Mouse (Mus musculus): ENCODE results near the gene Dpf2. TPM values are rescaled to one million over a fixed set of nuclear protein-coding genes. Genes with fewer than 3 reads are reported as not detected.

Gene Dpf2
- polyA plus RNA-seq (2015; fragmentation: Nextera tagmentation; extraction: Ambion mirVana): 49.9 and 51.9 TPM in 2 replicates

DNA sequence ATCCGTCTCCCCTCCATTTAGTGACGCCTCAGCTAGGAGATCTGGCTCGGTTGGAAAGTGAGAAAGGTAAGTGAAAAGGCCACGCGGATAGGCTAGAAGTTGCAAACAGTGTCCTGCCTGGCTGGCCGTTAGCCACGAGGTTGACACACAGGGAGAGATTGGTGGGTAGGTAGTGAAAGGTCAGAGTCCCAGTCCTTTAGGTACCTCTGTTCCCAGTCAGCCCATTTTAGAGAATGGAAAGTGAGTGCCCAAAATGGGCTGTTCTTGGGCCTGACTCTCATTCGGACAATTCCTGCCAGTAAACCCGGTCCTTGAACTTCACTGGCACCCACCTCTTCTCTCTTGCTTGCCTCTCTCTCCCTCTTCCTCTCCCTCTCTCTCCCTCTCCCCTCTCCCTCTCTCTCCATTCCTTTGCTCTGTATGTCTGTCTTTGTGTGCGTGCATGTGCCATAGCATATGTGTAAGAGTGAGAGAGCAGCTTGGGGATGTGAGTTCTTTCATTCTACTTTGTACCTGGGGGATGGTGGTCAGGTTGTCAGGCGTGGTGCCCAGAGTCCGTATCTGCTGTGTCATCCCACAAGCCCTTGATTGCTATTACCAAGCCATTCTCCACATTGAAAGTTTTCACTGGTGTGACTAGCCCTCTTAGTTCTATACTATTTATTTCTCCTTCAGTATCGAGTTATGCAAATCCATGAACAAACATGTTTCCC lies at the start of gene Dpf2:
TSS of gene Dpf2 (minus strand) at position 4 of the 713 bp plus-strand sequence.
- Histone ChIP-seq H3K36me3 (ENCODE audit: control insufficient read depth, insufficient read depth) (peaks cover 14% of the 10 kb centered on the region), H3K9ac (ENCODE audit: low read depth, low read length) (peak within 1 kb of the TSS; percentile 92), H3K27ac (ENCODE audit: low read depth, low read length) (peak within 1 kb of the TSS; percentile 67), H3K9me3 (ENCODE audit: control insufficient read depth) (no peaks in the 10 kb centered on the region), H3K4me1 (replicated peaks; ENCODE audit: control insufficient read depth, insufficient read depth, low read length) (0 out of 2 replicates have a peak, but pooled peaks cover 11% of the 10 kb centered on the region), H3K4me3 (ENCODE audit: low read depth, low read length) (peak within 1 kb of the TSS; percentile 79), H3K27me3 (replicated peaks; ENCODE audit: control insufficient read depth, insufficient read depth, low read length) (no peaks in the 10 kb centered on the region), H3K4me2 (replicated peaks; ENCODE audit: low read depth) (peak within 1 kb of the TSS; percentile 89)
- TF ChIP-seq CTCF (IDR thresholded peaks at IDR 0.05; ENCODE audit: low read depth): no peak
- no peak for ATAC-seq
- 13% methylated on average over 13 of the region's 13 CpGs for WGBS

- H3K36me3 ChIP-seq (ENCODE audit: control insufficient read depth, insufficient read depth): peaks cover 9% of the 10 kb centered on the region; the same call in 1 of the 2 replicates
These were observed 44.6 kb upstream of the Dpf2 start for GRCm38 (mm10) chr19:5957371-5957770.

GRCm38 (mm10) chr19:5956685-5957084 lies 43.9 kb upstream of the Dpf2 start:
- peak; percentile 39 for ATAC-seq
- Histone ChIP-seq H3K27ac (ENCODE audit: low read depth, low read length) (no peak overlapping the region), H3K9ac (ENCODE audit: low read depth, low read length) (no peak overlapping the region), H3K9me3 (ENCODE audit: control insufficient read depth) (no peaks in the 10 kb centered on the region), H3K36me3 (ENCODE audit: control insufficient read depth, insufficient read depth) (peaks cover 16% of the 10 kb centered on the region; the same call in 1 of the 2 replicates), H3K4me1 (replicated peaks; ENCODE audit: control insufficient read depth, insufficient read depth, low read length) (peaks cover 4% of the 10 kb centered on the region; the same call in 1 of the 2 replicates), H3K4me2 (replicated peaks; ENCODE audit: low read depth) (no peak overlapping the region), H3K27me3 (replicated peaks; ENCODE audit: control insufficient read depth, insufficient read depth, low read length) (no peaks in the 10 kb centered on the region), H3K4me3 (ENCODE audit: low read depth, low read length) (no peak overlapping the region)
- 21% methylated on average over 3 of the region's 3 CpGs for WGBS
- TF ChIP-seq CTCF (IDR thresholded peaks at IDR 0.05; ENCODE audit: low read depth): peak; percentile 93

More at GRCm38 (mm10) chr19:5957371-5957770, 44.6 kb upstream of the Dpf2 start:
- Histone ChIP-seq H3K27ac (ENCODE audit: low read depth, low read length) (no peak overlapping the region), H3K9ac (ENCODE audit: low read depth, low read length) (no peak overlapping the region), H3K9me3 (ENCODE audit: control insufficient read depth) (no peaks in the 10 kb centered on the region), H3K27me3 (replicated peaks; ENCODE audit: control insufficient read depth, insufficient read depth, low read length) (no peaks in the 10 kb centered on the region), H3K4me3 (ENCODE audit: low read depth, low read length) (no peak overlapping the region), H3K4me2 (replicated peaks; ENCODE audit: low read depth) (no peak overlapping the region), H3K4me1 (replicated peaks; ENCODE audit: control insufficient read depth, insufficient read depth, low read length) (peaks cover 4% of the 10 kb centered on the region; the same call in 1 of the 2 replicates)
- no peak for TF ChIP-seq CTCF (IDR thresholded peaks at IDR 0.05; ENCODE audit: low read depth)
- ATAC-seq: no peak
- WGBS: 72% methylated on average over 5 of the region's 5 CpGs

GRCm38 (mm10) chr19:5955704-5956670 lies 43.2 kb upstream of the Dpf2 start:
- 35% methylated on average over 28 of the region's 28 CpGs for whole genome bisulfite sequencing
- Histone ChIP-seq H3K4me1 (replicated peaks; ENCODE audit: control insufficient read depth, insufficient read depth, low read length) (peaks cover 4% of the 10 kb centered on the region; the same call in 1 of the 2 replicates), H3K36me3 (ENCODE audit: control insufficient read depth, insufficient read depth) (peaks cover 18% of the 10 kb centered on the region), H3K4me3 (ENCODE audit: low read depth, low read length) (no peak overlapping the region), H3K9me3 (ENCODE audit: control insufficient read depth) (no peaks in the 10 kb centered on the region), H3K27me3 (replicated peaks; ENCODE audit: control insufficient read depth, insufficient read depth, low read length) (no peaks in the 10 kb centered on the region), H3K4me2 (replicated peaks; ENCODE audit: low read depth) (peak overlapping the region; percentile 46), H3K9ac (ENCODE audit: low read depth, low read length) (no peak overlapping the region), H3K27ac (ENCODE audit: low read depth, low read length) (peak overlapping the region; percentile 29; the same call in 1 of the 2 replicates)
- peak; percentile 40 for ATAC-seq
- TF ChIP-seq CTCF (IDR thresholded peaks at IDR 0.05; ENCODE audit: low read depth): no peak

GRCm38 (mm10) chr19:5954936-5955335 lies 42.1 kb upstream of the Dpf2 start:
- Histone ChIP-seq H3K4me1 (replicated peaks; ENCODE audit: control insufficient read depth, insufficient read depth, low read length) (peaks cover 4% of the 10 kb centered on the region; the same call in 1 of the 2 replicates), H3K27me3 (replicated peaks; ENCODE audit: control insufficient read depth, insufficient read depth, low read length) (no peaks in the 10 kb centered on the region), H3K4me3 (ENCODE audit: low read depth, low read length) (no peak overlapping the region), H3K4me2 (replicated peaks; ENCODE audit: low read depth) (0 out of 2 replicates have a peak overlapping the region, but pooled peaks have one; percentile 46), H3K9me3 (ENCODE audit: control insufficient read depth) (no peaks in the 10 kb centered on the region), H3K9ac (ENCODE audit: low read depth, low read length) (no peak overlapping the region), H3K27ac (ENCODE audit: low read depth, low read length) (peak overlapping the region; percentile 15; the same call in 1 of the 2 replicates), H3K36me3 (ENCODE audit: control insufficient read depth, insufficient read depth) (peaks cover 28% of the 10 kb centered on the region)
- TF ChIP-seq CTCF (IDR thresholded peaks at IDR 0.05; ENCODE audit: low read depth): no peak
- ATAC-seq: no peak
- WGBS: 81% methylated on average over 10 of the region's 10 CpGs
